Mouse (Mus musculus) frontal cortex, postnatal 10 days (tissue): ENCODE results near the gene Arl3.

ENCODE experiments used
- DNase-seq, 2 experiments: peaks; one replicate each; pipeline ENCODE4 v3.0.0; 2022; ENCODE audit warnings: low spot score in 2 of 2, mixed read lengths in 1 of 2

The Arl3 gene

GRCm38 (mm10) chr19:46517529-46518351, 55.3 kb downstream of the Arl3 start:
- DNase-seq: no peak

DNA sequence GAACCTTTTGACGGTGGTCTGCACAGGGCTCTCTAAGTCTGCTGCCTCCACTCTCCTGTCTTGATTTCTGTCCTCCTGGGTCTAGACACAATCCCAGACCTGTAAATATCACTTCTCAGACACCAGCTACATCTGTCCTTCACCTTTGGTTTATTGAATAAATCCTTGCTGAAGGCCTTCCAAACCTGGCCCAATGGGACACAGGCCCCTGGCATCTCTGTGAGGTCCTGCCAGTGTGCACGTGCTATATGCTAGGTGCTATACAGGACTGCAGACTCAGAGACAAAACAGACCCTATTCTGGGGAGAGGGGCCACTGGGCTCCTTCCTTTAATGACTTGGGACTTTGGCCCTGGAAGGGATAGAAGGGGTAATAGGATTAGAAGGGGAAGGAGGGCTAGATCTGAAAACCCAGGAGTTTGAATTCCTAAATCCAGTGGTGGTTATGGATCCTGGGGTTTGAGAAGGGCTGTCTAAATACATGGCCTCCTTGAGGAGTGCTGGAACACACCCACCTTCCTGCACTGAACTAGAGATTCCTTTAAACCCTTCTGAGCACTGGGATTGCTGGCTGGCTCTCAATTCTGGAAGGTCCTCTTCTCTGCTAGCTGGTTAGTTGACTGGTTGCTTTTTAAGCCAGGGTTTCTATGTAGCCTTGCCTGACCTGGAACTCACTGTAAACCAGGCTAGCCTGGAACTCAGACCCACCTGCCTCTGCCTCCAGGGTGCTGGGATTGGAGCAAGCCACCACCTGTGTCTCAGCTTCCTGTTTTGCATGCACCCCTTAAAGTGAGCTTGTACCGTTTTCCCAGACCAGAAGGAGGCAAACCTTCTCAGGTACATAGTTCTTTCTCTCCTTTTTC, 56.1 kb downstream of the Arl3 start:
- no peak for DNase-seq

GRCm38 (mm10) chr19:46515287-46515821, 57.6 kb downstream of the Arl3 start:
- no peak for DNase-seq

GRCm38 (mm10) chr19:46514387-46514786, 58.6 kb downstream of the Arl3 start:
- DNase-seq: no peak

DNA sequence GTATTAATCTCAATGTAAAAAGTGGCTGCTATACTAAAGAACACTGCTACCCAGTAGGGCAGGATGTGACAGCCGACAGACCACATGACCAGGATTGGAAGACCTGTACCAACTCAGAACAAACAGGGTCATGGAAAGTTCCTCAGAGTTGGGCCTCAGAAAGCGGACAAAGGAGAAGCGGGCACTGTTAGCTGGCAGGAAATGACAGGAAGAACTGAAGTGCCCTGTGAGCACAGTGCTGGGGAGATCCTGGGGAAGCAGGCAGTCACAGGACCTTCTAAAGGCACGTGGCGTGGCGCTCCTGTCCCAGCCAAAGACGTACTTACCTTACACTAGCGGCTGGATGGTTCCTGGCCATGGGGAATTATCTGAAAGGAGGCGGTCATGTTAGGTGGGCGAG, 61.7 kb downstream of the Arl3 start:
- no peak for DNase-seq

- no peak for DNase-seq
These were observed 62.2 kb downstream of the Arl3 start for GRCm38 (mm10) chr19:46510824-46511223.

- DNase-seq: no peak
These were observed 62.6 kb downstream of the Arl3 start for GRCm38 (mm10) chr19:46510401-46510800.

- DNase-seq: no peak
These were observed 63.3 kb downstream of the Arl3 start for GRCm38 (mm10) chr19:46509736-46510135.

GRCm38 (mm10) chr19:46509202-46509601, 63.8 kb downstream of the Arl3 start:
- DNase-seq: no peak

DNA sequence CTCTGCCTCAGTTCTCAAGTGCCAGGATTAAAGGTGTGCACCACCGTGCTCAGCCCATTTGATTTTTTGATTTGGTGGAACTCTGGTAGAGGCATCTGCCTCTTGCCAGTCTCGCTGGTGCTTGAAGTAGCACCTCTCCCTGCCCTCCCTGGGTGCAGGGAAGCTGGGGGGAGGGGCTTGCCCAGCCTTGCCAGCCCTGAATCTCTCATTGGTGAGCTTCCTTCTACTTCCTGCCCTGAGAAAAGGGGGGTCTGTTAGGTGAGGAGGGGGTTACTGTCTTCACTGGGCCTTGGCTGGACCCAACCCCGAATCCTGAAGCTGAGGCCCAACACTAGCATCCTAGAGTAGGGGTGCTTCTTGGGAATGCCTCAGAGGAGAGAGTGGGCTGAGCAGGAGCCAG, 64.3 kb downstream of the Arl3 start:
- DNase-seq: no peak

- no peak for DNase-seq
These were observed 65.2 kb downstream of the Arl3 start for GRCm38 (mm10) chr19:46507806-46508205.

GRCm38 (mm10) chr19:46507181-46507581, 65.8 kb downstream of the Arl3 start:
- no peak for DNase-seq

- no peak for DNase-seq
These were observed 66.7 kb downstream of the Arl3 start for GRCm38 (mm10) chr19:46506372-46506717.

DNA sequence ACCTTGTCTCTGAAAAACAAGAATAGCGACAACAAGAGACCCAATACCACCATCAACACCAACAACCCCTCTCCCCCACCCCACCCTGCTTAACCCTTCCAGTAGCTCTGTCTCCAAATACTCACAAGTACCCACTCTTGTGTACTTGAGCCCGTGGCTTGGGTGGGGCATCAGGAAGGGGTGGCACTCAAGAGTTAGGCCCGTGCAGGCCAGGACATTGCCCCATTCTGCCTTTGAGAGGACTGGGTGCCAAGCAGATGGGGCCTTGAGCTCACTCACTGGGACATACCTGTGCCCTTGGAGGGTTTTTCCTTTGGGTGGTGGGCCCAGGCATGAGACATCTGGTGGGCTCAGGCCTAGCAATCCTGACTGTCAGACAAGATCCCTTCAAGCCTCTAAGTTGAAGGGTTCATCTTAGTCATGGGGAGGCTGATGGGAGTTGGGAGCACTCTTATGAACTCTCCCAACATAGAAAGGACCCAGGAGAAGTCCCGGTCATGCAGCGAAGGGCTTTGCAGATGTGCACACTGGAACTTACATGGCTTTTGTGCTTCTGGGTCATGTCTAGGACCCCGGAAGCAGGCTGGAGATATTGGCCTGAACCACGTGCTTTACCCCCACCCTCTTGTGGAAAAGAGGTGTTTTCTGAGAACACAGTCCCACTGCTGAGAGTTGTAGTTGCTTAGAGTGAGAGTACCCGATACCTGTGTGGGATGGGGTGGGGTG, 67.2 kb downstream of the Arl3 start:
- no peak for DNase-seq

- no peak for DNase-seq
These were observed 68.1 kb downstream of the Arl3 start for GRCm38 (mm10) chr19:46504822-46505417.

GRCm38 (mm10) chr19:46504085-46504552, 68.9 kb downstream of the Arl3 start:
- DNase-seq: no peak

DNA sequence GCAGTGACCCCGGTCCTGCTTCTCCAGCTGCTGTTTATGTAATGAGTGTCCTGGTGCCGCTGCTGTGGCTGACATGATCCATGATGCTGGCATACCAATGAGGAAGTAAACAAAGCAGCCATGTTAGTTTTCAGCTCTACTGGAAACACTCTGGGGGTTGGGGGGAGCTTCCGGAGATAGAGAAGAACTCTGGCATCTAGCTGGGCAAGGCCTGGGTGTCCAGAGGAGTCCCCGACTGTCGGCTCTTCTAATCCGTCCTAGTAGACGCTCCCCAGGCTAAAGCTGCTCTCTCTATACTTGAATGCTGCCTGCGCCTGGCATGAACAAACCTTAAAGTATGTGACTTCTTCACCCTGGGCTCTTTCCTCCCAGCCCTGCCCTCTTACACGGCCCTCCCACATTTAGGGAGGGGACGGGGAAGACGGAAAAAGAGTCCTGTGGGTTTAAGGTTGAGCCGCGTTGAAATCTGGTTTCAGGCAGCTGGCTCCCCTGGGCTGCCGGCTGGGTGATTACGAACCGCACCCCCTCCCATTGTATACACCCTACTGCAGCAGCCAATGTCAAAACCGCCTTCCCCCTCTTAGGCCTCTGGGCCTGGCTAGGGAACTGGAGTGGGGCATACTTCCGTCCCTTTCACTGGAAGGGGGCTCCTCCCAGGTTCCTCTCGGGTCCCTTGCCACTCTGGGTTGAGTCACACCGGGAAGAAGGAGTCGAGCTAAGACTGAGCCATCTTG, 69.5 kb downstream of the Arl3 start:
- no peak for DNase-seq

DNA sequence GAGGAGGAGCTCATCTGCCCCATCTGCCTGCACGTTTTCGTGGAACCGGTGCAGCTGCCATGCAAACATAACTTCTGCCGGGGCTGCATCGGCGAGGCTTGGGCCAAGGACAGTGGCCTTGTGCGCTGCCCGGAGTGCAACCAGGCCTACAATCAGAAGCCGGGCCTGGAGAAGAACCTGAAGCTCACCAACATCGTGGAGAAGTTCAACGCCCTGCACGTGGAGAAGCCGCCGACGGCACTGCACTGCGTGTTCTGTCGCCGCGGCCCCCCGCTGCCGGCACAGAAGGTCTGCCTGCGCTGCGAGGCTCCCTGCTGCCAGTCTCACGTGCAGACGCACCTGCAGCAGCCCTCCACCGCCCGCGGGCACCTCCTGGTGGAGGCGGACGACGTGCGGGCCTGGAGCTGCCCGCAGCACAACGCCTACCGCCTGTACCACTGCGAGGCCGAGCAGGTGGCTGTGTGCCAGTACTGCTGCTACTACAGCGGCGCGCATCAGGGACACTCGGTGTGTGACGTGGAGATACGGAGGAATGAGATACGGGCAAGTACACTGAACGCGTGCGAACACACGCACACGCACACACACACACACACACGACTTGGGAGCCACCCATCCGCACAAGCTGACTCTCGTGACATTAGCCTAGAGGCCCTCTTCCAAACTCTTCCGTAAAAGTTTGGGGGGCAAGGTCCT, 70.4 kb downstream of the Arl3 start:
- DNase-seq: peak; percentile 75 to 83

GRCm38 (mm10) chr19:46502069-46502455, 70.9 kb downstream of the Arl3 start:
- DNase-seq: peak in 1 of 2 experiments; percentile 75

- DNase-seq: peak; percentile 84 to 85
These were observed 71.5 kb downstream of the Arl3 start, which contains the start of gene Trim8 for GRCm38 (mm10) chr19:46501401-46502068. TSS of gene Trim8 (plus strand) at chr19:46501702.
